Mouse (Mus musculus): ENCODE measurements at regions not wholly inside any gene's neighbourhood (a gene's known extent, or its start where the extent isn't known, plus 50 kb on each side); places are given as distances from the start of the nearest gene placed in this dataset.

DNA sequence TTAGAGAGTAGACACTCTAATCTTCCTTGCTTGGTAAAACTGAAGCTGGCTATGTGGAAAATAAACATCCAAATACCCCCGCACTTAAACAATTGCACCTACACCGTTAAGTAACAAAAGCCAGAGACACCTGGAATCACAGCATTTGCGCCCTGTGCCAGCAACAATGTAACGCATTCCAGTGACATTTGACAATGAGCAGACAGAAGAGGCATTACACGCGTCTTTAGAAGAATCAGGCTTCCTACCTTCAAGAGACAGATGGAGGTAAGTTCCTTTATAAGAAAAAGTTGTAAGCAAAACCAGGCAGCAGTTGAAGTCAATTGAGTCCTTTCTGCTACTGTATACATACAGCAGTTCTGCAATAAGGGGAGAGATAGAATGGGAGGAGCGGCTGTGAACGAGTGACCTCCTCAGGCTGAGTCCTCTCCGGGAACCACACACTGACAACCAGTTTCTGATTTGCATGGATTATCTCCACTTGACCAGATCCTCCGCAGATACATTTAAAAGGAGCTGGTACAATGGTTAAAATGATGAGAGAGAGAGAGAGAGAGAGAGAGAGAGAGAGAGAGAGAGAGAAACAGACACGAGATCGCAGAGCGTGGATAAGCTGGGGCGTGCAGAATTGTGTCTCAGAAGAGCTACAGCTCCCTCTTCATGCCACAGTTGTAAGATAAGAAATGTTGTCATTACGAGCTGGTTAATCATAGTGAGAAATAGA lies 454.7 kb upstream of the Adgrl2 start:
- peak overlapping the region; percentile 59 for H3K4me2 ChIP-seq (ENCODE audit: low read length)
- H3K27ac ChIP-seq (ENCODE audit: low read length) = peak overlapping the region; percentile 73
- H3K9ac ChIP-seq (ENCODE audit: low read depth, low read length) = peak overlapping the region; percentile 40
- peak overlapping the region; percentile 46 for H3K4me3 ChIP-seq (ENCODE audit: low read depth, low read length)
- peak; percentile 91 for ATAC-seq
- WGBS = 1% methylated on average over 15 of the region's 15 CpGs
- H3K27me3 ChIP-seq (ENCODE audit: control insufficient read depth, insufficient read depth, low read depth, low read length) = no peaks in the 10 kb centered on the region; the same call in 1 of the 2 replicates
- H3K9me3 ChIP-seq (replicated peaks; ENCODE audit: control insufficient read depth, low read length, poor library complexity, severe bottlenecking) = no peaks in the 10 kb centered on the region
- peaks cover 10% of the 10 kb centered on the region for H3K4me1 ChIP-seq (ENCODE audit: control insufficient read depth, insufficient read depth, low read length)
- H3K36me3 ChIP-seq (ENCODE audit: control insufficient read depth, insufficient read depth, low read length) = no peaks in the 10 kb centered on the region

GRCm38 (mm10) chr3:149444377-149444776 lies 454.0 kb upstream of the Adgrl2 start:
- peaks cover 10% of the 10 kb centered on the region for H3K4me1 ChIP-seq (ENCODE audit: control insufficient read depth, insufficient read depth, low read length)
- 42% methylated on average over 8 of the region's 8 CpGs for WGBS
- H3K9me3 ChIP-seq (replicated peaks; ENCODE audit: control insufficient read depth, low read length, poor library complexity, severe bottlenecking) = no peaks in the 10 kb centered on the region
- no peak overlapping the region for H3K27ac ChIP-seq (ENCODE audit: low read length)
- no peaks in the 10 kb centered on the region for H3K36me3 ChIP-seq (ENCODE audit: control insufficient read depth, insufficient read depth, low read length)
- peak overlapping the region; percentile 40 for H3K9ac ChIP-seq (ENCODE audit: low read depth, low read length)
- no peaks in the 10 kb centered on the region; the same call in 1 of the 2 replicates for H3K27me3 ChIP-seq (ENCODE audit: control insufficient read depth, insufficient read depth, low read depth, low read length)
- H3K4me2 ChIP-seq (ENCODE audit: low read length) = peak overlapping the region; percentile 59
- H3K4me3 ChIP-seq (ENCODE audit: low read depth, low read length) = peak overlapping the region; percentile 46
- no peak for ATAC-seq

DNA sequence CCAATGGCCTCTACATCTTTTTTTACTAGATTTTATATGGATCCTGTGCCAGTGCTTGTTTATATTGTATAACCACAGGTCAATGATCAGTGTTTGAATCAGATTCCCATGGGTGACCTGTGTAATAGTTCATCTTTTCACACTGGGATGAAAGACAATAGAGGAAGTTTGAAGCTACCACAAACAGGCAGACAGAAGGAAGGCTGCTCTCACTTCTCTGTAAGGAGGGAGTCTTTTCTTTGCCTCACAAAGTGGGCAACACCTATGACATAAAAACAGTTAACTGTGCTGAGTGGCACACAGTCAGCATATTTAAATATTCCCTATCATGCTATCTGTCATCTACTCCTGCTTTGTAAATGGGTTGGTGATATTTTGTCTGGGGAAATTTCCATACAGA lies 450.9 kb upstream of the Adgrl2 start:
- Histone ChIP-seq H3K4me1 (ENCODE audit: control insufficient read depth, insufficient read depth, low read length) (peaks cover 10% of the 10 kb centered on the region), H3K4me3 (ENCODE audit: low read depth, low read length) (no peak overlapping the region), H3K27ac (ENCODE audit: low read length) (no peak overlapping the region), H3K36me3 (ENCODE audit: control insufficient read depth, insufficient read depth, low read length) (no peaks in the 10 kb centered on the region), H3K9ac (ENCODE audit: low read depth, low read length) (no peak overlapping the region), H3K27me3 (ENCODE audit: control insufficient read depth, insufficient read depth, low read depth, low read length) (no peaks in the 10 kb centered on the region), H3K9me3 (replicated peaks; ENCODE audit: control insufficient read depth, low read length, poor library complexity, severe bottlenecking) (no peaks in the 10 kb centered on the region), H3K4me2 (ENCODE audit: low read length) (no peak overlapping the region)
- ATAC-seq = no peak

- no peak overlapping the region for H3K27ac ChIP-seq (ENCODE audit: low read length)
- no peaks in the 10 kb centered on the region for H3K36me3 ChIP-seq (ENCODE audit: control insufficient read depth, insufficient read depth, low read length)
- H3K9ac ChIP-seq (ENCODE audit: low read depth, low read length) = no peak overlapping the region
- H3K9me3 ChIP-seq (replicated peaks; ENCODE audit: control insufficient read depth, low read length, poor library complexity, severe bottlenecking) = no peaks in the 10 kb centered on the region
- no peaks in the 10 kb centered on the region for H3K27me3 ChIP-seq (ENCODE audit: control insufficient read depth, insufficient read depth, low read depth, low read length)
- ATAC-seq = no peak
- whole genome bisulfite sequencing = 94% methylated on average over 8 of the region's 8 CpGs
- no peak overlapping the region for H3K4me3 ChIP-seq (ENCODE audit: low read depth, low read length)
- peaks cover 3% of the 10 kb centered on the region for H3K4me1 ChIP-seq (ENCODE audit: control insufficient read depth, insufficient read depth, low read length)
- no peak overlapping the region for H3K4me2 ChIP-seq (ENCODE audit: low read length)
Observed at GRCm38 (mm10) chr3:149437763-149438162, 447.4 kb upstream of the Adgrl2 start.

GRCm38 (mm10) chr3:149436944-149437343 lies 446.6 kb upstream of the Adgrl2 start:
- Histone ChIP-seq H3K36me3 (ENCODE audit: control insufficient read depth, insufficient read depth, low read length) (no peaks in the 10 kb centered on the region), H3K9me3 (replicated peaks; ENCODE audit: control insufficient read depth, low read length, poor library complexity, severe bottlenecking) (no peaks in the 10 kb centered on the region), H3K4me3 (ENCODE audit: low read depth, low read length) (no peak overlapping the region), H3K27me3 (ENCODE audit: control insufficient read depth, insufficient read depth, low read depth, low read length) (no peaks in the 10 kb centered on the region), H3K4me1 (ENCODE audit: control insufficient read depth, insufficient read depth, low read length) (no peaks in the 10 kb centered on the region; the same call in 1 of the 2 replicates), H3K4me2 (ENCODE audit: low read length) (no peak overlapping the region), H3K9ac (ENCODE audit: low read depth, low read length) (no peak overlapping the region), H3K27ac (ENCODE audit: low read length) (no peak overlapping the region)
- ATAC-seq = no peak
- WGBS = 79% methylated on average over 6 of the region's 6 CpGs

- H3K4me3 ChIP-seq (ENCODE audit: low read depth, low read length) = no peak overlapping the region
- 84% methylated on average over 8 of the region's 8 CpGs for WGBS
- no peak for ATAC-seq
- H3K9ac ChIP-seq (ENCODE audit: low read depth, low read length) = no peak overlapping the region
- no peaks in the 10 kb centered on the region for H3K9me3 ChIP-seq (replicated peaks; ENCODE audit: control insufficient read depth, low read length, poor library complexity, severe bottlenecking)
- no peaks in the 10 kb centered on the region for H3K36me3 ChIP-seq (ENCODE audit: control insufficient read depth, insufficient read depth, low read length)
- H3K27ac ChIP-seq (ENCODE audit: low read length) = no peak overlapping the region
- no peaks in the 10 kb centered on the region for H3K27me3 ChIP-seq (ENCODE audit: control insufficient read depth, insufficient read depth, low read depth, low read length)
- no peaks in the 10 kb centered on the region; the same call in 1 of the 2 replicates for H3K4me1 ChIP-seq (ENCODE audit: control insufficient read depth, insufficient read depth, low read length)
- no peak overlapping the region for H3K4me2 ChIP-seq (ENCODE audit: low read length)
Observed at GRCm38 (mm10) chr3:149436420-149436819, 446.1 kb upstream of the Adgrl2 start.

GRCm38 (mm10) chr3:149431795-149432194 lies 441.4 kb upstream of the Adgrl2 start:
- Histone ChIP-seq H3K9me3 (replicated peaks; ENCODE audit: control insufficient read depth, low read length, poor library complexity, severe bottlenecking) (no peaks in the 10 kb centered on the region), H3K36me3 (ENCODE audit: control insufficient read depth, insufficient read depth, low read length) (no peaks in the 10 kb centered on the region), H3K27me3 (ENCODE audit: control insufficient read depth, insufficient read depth, low read depth, low read length) (no peaks in the 10 kb centered on the region), H3K4me3 (ENCODE audit: low read depth, low read length) (no peak overlapping the region), H3K4me2 (ENCODE audit: low read length) (no peak overlapping the region), H3K27ac (ENCODE audit: low read length) (no peak overlapping the region), H3K4me1 (ENCODE audit: control insufficient read depth, insufficient read depth, low read length) (no peaks in the 10 kb centered on the region; the same call in 1 of the 2 replicates), H3K9ac (ENCODE audit: low read depth, low read length) (no peak overlapping the region)
- no peak for ATAC-seq
- WGBS = 94% methylated on average over 10 of the region's 10 CpGs

GRCm38 (mm10) chr3:149426023-149426759 lies 435.8 kb upstream of the Adgrl2 start:
- ATAC-seq = no peak
- Histone ChIP-seq H3K9ac (ENCODE audit: low read depth, low read length) (0 out of 2 replicates have a peak overlapping the region, but pooled peaks have one; percentile 25), H3K4me3 (ENCODE audit: low read depth, low read length) (no peak overlapping the region), H3K27ac (ENCODE audit: low read length) (no peak overlapping the region), H3K4me1 (ENCODE audit: control insufficient read depth, insufficient read depth, low read length) (peaks cover 9% of the 10 kb centered on the region; the same call in 1 of the 2 replicates), H3K9me3 (replicated peaks; ENCODE audit: control insufficient read depth, low read length, poor library complexity, severe bottlenecking) (no peaks in the 10 kb centered on the region), H3K27me3 (ENCODE audit: control insufficient read depth, insufficient read depth, low read depth, low read length) (no peaks in the 10 kb centered on the region), H3K4me2 (ENCODE audit: low read length) (peak overlapping the region; percentile 44), H3K36me3 (ENCODE audit: control insufficient read depth, insufficient read depth, low read length) (no peaks in the 10 kb centered on the region)
- WGBS = 37% methylated on average over 18 of the region's 18 CpGs

GRCm38 (mm10) chr3:149424306-149424705 lies 434.0 kb upstream of the Adgrl2 start:
- Histone ChIP-seq H3K9me3 (replicated peaks; ENCODE audit: control insufficient read depth, low read length, poor library complexity, severe bottlenecking) (no peaks in the 10 kb centered on the region), H3K27ac (ENCODE audit: low read length) (no peak overlapping the region), H3K27me3 (ENCODE audit: control insufficient read depth, insufficient read depth, low read depth, low read length) (no peaks in the 10 kb centered on the region), H3K36me3 (ENCODE audit: control insufficient read depth, insufficient read depth, low read length) (no peaks in the 10 kb centered on the region), H3K4me2 (ENCODE audit: low read length) (no peak overlapping the region), H3K9ac (ENCODE audit: low read depth, low read length) (no peak overlapping the region), H3K4me3 (ENCODE audit: low read depth, low read length) (no peak overlapping the region), H3K4me1 (ENCODE audit: control insufficient read depth, insufficient read depth, low read length) (peaks cover 9% of the 10 kb centered on the region; the same call in 1 of the 2 replicates)
- WGBS = 77% methylated on average over 1 of the region's 1 CpGs
- no peak for ATAC-seq
